Mouse (Mus musculus) MEL (cell line): ENCODE results near the gene Sar1a. TPM values are rescaled to one million over a fixed set of nuclear protein-coding genes. Genes with fewer than 3 reads are reported as not detected.

Source experiments
- DNase-seq: peaks from one replicate; pipeline ENCODE4 v3.0.0; 2011; ENCODE audit warnings: low read depth, low spot score
- H3K27ac ChIP-seq: 2 replicates; pipeline ENCODE4 v1.5.1; 2012; ENCODE audit warnings: low read depth, mild to moderate bottlenecking, control low read depth, low read length, moderate library complexity; ENCODE audit not compliant: control insufficient read depth
- H3K27me3 ChIP-seq, 2 experiments: fragments of 150-350 bp in 1 of 2; sonication (generic) in 1 of 2; 2 replicates each; pipeline ENCODE4 v1.6.1; 2012; ENCODE audit warnings: low read length in 2 of 2, mild to moderate bottlenecking in 2 of 2, improper control_type of control experiment in 1 of 2, moderate library complexity in 1 of 2; ENCODE audit not compliant: insufficient read depth in 2 of 2, control insufficient read depth in 1 of 2
- H3K36me3 ChIP-seq, 2 experiments: 2 replicates each; pipeline ENCODE4 v1.6.1; 2012 to 2014; ENCODE audit warnings: low read length in 2 of 2, improper control_type of control experiment in 1 of 2, inconsistent platforms in 1 of 2, mild to moderate bottlenecking in 1 of 2; ENCODE audit not compliant: insufficient read depth in 2 of 2, control insufficient read depth in 1 of 2
- H3K4me1 ChIP-seq, 2 experiments: fragments of 150-350 bp in 1 of 2; sonication (generic) in 1 of 2; 2 replicates each; pipeline ENCODE4 v1.6.1; 2012; ENCODE audit warnings: low read length in 2 of 2, improper control_type of control experiment in 1 of 2, mild to moderate bottlenecking in 1 of 2; ENCODE audit not compliant: insufficient read depth in 2 of 2, control insufficient read depth in 1 of 2
- H3K4me3 ChIP-seq, 2 experiments: fragments of 150-350 bp in 1 of 2; sonication (generic) in 1 of 2; 2 replicates each; pipeline ENCODE4 v1.5.1; 2012; ENCODE audit warnings: low read depth in 2 of 2, low read length in 2 of 2, mild to moderate bottlenecking in 2 of 2, moderate library complexity in 2 of 2, control low read depth in 1 of 2, improper control_type of control experiment in 1 of 2; ENCODE audit not compliant: control insufficient read depth in 1 of 2, insufficient read depth in 1 of 2
- H3K79me2 ChIP-seq: 2 replicates; pipeline ENCODE4 v1.6.1; 2012; ENCODE audit warnings: mild to moderate bottlenecking, low read length, moderate library complexity; ENCODE audit not compliant: control insufficient read depth, poor library complexity, insufficient read depth
- H3K9ac ChIP-seq: 2 replicates; pipeline ENCODE4 v1.6.1; 2012; ENCODE audit warnings: low read depth, mild to moderate bottlenecking, control low read depth, low read length, moderate library complexity; ENCODE audit not compliant: control insufficient read depth, poor library complexity, severe bottlenecking
- H3K9me3 ChIP-seq: fragments of 150-350 bp; sonication (generic); replicated peaks from 2 replicates; pipeline ENCODE4 v1.6.1; 2012; ENCODE audit warnings: mild to moderate bottlenecking, low read length, improper control_type of control experiment, moderate library complexity; ENCODE audit not compliant: insufficient read depth
- CHD1 ChIP-seq: IDR thresholded peaks from 2 replicates; pipeline ENCODE4 v1.6.1; 2012; ENCODE audit warnings: low read depth, mild to moderate bottlenecking, inconsistent platforms, low read length, improper control_type of control experiment
- ELF1 ChIP-seq: IDR thresholded peaks from 2 replicates; pipeline ENCODE4 v1.6.1; 2014; ENCODE audit warnings: low read depth, mild to moderate bottlenecking, inconsistent platforms, low read length, improper control_type of control experiment, moderate library complexity
- JUND ChIP-seq: IDR thresholded peaks from 2 replicates; pipeline ENCODE4 v1.6.1; 2011; ENCODE audit warnings: low read depth, mild to moderate bottlenecking, improper control_type of control experiment, low read length
- MAFK ChIP-seq: IDR thresholded peaks from 2 replicates; pipeline ENCODE4 v1.6.1; 2011; ENCODE audit warnings: low read depth, mild to moderate bottlenecking, low read length, improper control_type of control experiment, borderline replicate concordance
- MEF2A ChIP-seq: IDR thresholded peaks from 2 replicates; pipeline ENCODE4 v1.6.1; 2014; ENCODE audit warnings: low read depth, mild to moderate bottlenecking, inconsistent platforms, low read length, improper control_type of control experiment; ENCODE audit not compliant: poor library complexity, insufficient replicate concordance, severe bottlenecking; ENCODE audit errors: extremely low read depth
- MYC ChIP-seq: IDR thresholded peaks from 2 replicates; pipeline ENCODE4 v1.6.1; 2011; ENCODE audit warnings: low read depth, mild to moderate bottlenecking, low read length, improper control_type of control experiment, moderate library complexity
- NELFE ChIP-seq: IDR thresholded peaks from 2 replicates; pipeline ENCODE4 v1.6.1; 2011; ENCODE audit warnings: low read depth, low read length, improper control_type of control experiment
- TBP ChIP-seq: IDR thresholded peaks from 2 replicates; pipeline ENCODE4 v1.8.0; 2011; ENCODE audit warnings: low read depth, low read length, improper control_type of control experiment
- USF2 ChIP-seq, 2 experiments: IDR thresholded peaks; 2 replicates each; pipeline ENCODE4 v1.6.1; 2011 to 2012; ENCODE audit warnings: improper control_type of control experiment in 2 of 2, low read length in 2 of 2, borderline replicate concordance in 1 of 2, inconsistent platforms in 1 of 2, low read depth in 1 of 2, mild to moderate bottlenecking in 1 of 2; ENCODE audit not compliant: insufficient read depth in 1 of 2
- ZMIZ1 ChIP-seq: IDR thresholded peaks from 2 replicates; pipeline ENCODE4 v1.6.1; 2012; ENCODE audit warnings: low read depth, mild to moderate bottlenecking, inconsistent platforms, low read length, improper control_type of control experiment, moderate library complexity
- polyA plus RNA-seq, 2 experiments: library from polyadenylated mRNA; stranded (reverse) in 1 of 2; unstranded in 1 of 2; fragments of >175 nt in 1 of 2; fragments of >200 nt in 1 of 2; gene quantifications; 2 replicates each; pipeline versions ENCODE4 v1.2.1 to v1.2.4; 2012; ENCODE audit warnings: low replicate concordance in 2 of 2, low read depth in 1 of 2; ENCODE audit not compliant: insufficient read length in 2 of 2, insufficient read depth in 1 of 2, missing spikeins in 1 of 2
- total RNA-seq: library from RNA; depleted of rRNA; stranded (reverse); fragments of 300-350 nt; gene quantifications from 2 replicates; pipeline ENCODE4 v1.2.3, GENCODE M21; 2012

The Sar1a gene
- total and polyA plus RNA-seq, 3 experiments, result 133 to 135 TPM; not detected in 1

DNA sequence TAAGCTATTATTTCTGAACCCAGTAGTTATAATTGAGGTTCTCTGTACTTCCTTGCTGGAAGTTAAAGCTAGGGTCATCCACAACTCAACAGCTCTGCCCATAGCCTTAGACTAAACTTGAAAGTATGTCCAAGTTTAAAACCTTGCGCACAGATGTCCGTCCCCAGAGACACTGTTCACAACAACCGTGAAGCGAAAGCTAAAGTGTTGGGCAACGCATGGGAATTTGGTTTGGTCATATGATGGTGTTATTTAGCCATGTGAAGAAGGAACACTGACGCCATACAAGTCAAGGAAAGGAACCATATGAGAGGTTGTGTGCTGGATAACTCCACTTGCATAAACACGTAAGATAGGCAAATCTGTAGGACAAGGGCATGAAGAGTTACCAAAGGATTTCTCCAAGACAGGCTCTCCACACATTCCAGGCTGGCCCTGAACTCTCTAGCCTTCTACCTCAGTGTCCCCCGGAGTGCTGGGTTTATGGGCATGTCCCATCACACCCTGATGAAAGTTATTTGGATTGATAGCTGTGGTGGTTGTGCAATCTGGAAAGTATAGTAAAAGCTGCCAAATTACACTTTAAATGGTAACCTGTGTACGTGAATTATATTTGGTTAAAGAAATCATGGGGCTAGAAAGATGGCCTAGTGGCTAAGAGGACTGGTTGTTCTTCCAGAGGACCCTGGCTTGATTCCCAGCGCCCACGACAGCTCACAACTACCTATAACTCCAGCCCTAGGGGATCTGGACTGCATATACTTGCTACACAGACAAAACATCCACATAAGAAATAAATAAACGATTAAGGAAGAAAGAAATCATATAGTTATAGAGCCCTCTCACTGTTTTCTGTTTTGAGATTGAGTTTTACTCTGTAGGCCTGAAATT is 37.6 kb downstream of the Sar1a start:
- H3K79me2 ChIP-seq, result no peaks in the 10 kb centered on the region; the same call in 1 of the 2 replicates
- H3K36me3 ChIP-seq, result no peaks in the 10 kb centered on the region
- no peaks in the 10 kb centered on the region for H3K9me3 ChIP-seq
- no peaks in the 10 kb centered on the region for H3K27me3 ChIP-seq
- no peak overlapping the region for H3K9ac ChIP-seq
- H3K4me3 ChIP-seq, result no peak overlapping the region
- no peak for DNase-seq
- peaks cover 1 to 11% of the 10 kb centered on the region in 2 experiments for H3K4me1 ChIP-seq
- TF ChIP-seq TBP (no peak), CHD1 (no peak)
- H3K27ac ChIP-seq, result no peak overlapping the region

DNA sequence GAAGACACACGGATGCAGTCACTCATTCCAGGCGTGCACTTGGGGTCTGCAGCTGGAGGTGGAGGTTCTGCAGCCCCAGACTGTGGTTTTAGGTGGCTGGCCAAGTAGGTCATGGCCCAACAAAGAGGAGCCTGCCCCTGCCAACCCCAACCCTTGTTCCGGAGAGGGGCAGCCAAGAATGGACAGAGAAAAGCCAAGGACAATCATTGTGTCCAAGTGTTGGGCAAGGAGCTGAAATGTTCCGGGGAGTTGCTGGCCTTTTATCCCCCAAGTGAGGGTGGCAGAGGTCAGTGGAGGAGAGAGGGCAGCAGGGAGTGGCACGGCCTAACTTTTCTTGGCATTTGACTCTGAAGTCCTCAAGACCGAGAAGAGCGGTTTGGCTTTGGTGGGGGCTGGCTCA is 40.2 kb downstream of the Sar1a start:
- H3K9ac ChIP-seq, result no peak overlapping the region
- H3K4me1 ChIP-seq, result peaks cover under 1 to 6% of the 10 kb centered on the region in 2 experiments; a peak in 3 of 4 replicates
- no peak for TF ChIP-seq ELF1
- H3K9me3 ChIP-seq, result no peaks in the 10 kb centered on the region
- no peaks in the 10 kb centered on the region for H3K27me3 ChIP-seq
- H3K4me3 ChIP-seq, result no peak overlapping the region
- DNase-seq, result no peak
- no peaks in the 10 kb centered on the region; the same call in 1 of the 2 replicates for H3K79me2 ChIP-seq
- no peak overlapping the region for H3K27ac ChIP-seq
- no peaks in the 10 kb centered on the region for H3K36me3 ChIP-seq

DNA sequence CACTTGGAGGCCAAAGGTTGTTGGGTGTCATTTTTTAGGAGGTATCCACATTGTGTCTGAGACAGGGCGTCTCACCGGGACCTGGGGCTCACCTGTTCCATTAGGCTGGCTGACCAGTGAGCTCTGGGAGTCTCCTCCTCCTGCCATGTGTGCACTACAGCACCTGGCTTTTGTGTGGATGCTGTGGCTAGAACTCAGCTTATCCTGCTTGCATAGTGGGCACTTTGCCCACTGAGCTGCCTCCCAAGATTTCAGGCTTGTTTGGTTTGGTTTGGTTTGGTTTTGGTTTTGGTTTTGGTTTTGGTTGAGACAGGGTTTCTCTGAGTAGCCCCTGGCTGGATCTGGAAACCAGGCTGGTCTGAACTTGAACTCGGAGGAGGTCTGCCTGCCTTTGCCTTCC is 42.1 kb downstream of the Sar1a start:
- no peak overlapping the region for H3K9ac ChIP-seq
- TF ChIP-seq TBP (no peak), MEF2A (no peak), MYC (no peak)
- TF ChIP-seq, all 39 proteins: peak for 0

DNA sequence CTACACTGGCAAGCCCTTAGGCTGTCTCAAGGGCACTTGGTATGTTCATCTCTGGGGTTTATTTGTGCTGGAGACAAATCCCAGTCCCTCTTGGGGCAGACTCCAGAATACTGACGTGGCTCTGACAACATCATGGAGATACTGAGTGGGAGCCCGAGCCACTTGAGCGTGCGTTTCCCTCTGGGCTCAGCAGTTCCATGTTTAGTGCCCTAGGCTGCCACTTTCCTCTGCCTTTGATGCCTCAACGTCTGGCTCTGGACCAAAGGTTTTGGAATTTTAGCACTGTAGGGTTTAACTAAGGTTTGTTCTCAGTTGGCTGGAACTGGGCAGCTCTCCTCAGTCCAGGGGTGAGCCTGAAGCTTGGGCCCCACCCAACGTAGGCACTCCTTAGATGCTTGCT is 43.2 kb downstream of the Sar1a start:
- no peak for DNase-seq
- H3K4me3 ChIP-seq, result no peak overlapping the region
- H3K9me3 ChIP-seq, result no peaks in the 10 kb centered on the region
- TF ChIP-seq NELFE (no peak), USF2 (IDR thresholded peaks at IDR 0.05; ENCODE audit: borderline replicate concordance in 1 of 2, insufficient read depth in 1 of 2, low read depth in 1 of 2, low read length in 2 of 2) (no peak), JUND (no peak), MAFK (no peak), ZMIZ1 (no peak)
- H3K36me3 ChIP-seq, result no peaks in the 10 kb centered on the region
- no peak overlapping the region for H3K9ac ChIP-seq
- H3K27me3 ChIP-seq, result no peaks in the 10 kb centered on the region
- no peaks in the 10 kb centered on the region; a peak in 1 of 4 replicates for H3K4me1 ChIP-seq
- H3K79me2 ChIP-seq, result no peaks in the 10 kb centered on the region
- H3K27ac ChIP-seq, result no peak overlapping the region

More for the DNA sequence above, 42.1 kb downstream of the Sar1a start:
- no peaks in the 10 kb centered on the region; a peak in 1 of 4 replicates for H3K4me1 ChIP-seq
- no peaks in the 10 kb centered on the region for H3K79me2 ChIP-seq
- no peak overlapping the region for H3K4me3 ChIP-seq
- no peaks in the 10 kb centered on the region for H3K27me3 ChIP-seq
- no peaks in the 10 kb centered on the region for H3K9me3 ChIP-seq
- DNase-seq, result no peak
- H3K27ac ChIP-seq, result no peak overlapping the region
- no peaks in the 10 kb centered on the region for H3K36me3 ChIP-seq
